Mouse (Mus musculus): ENCODE results near the gene Col13a1. TPM values are rescaled to one million over a fixed set of nuclear protein-coding genes. Genes with fewer than 3 reads are reported as not detected.

Col13a1 gene
- total RNA-seq (2023), result not detected

DNA sequence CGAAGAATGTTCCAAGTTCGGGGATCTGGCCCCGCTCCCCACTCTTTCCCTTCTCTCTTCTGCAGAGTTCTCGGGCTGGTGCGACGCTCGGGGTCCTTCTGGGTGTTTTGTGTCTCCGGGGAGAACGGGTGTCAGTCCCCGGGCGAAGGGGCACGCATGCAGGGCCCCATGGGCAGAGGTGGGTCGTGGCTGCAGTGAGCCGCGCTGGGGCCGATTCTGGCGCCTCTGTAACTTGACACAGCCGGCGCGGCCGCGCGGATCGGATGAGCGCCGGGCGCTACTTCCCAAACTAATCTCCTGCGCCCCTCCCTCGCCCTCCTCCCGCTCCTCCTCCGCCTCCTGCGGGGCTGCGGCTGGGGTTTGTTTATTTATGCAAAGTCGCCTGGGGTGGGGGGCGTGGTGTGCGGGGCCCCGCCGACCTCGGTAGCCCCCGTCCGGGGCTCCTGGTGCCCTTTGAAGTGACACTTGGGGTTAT lies at the start of gene Col13a1:
Gene Col13a1 (minus strand): TSS at position 243 of the 475 bp plus-strand sequence.

Other genes starting within 250 kb of the Col13a1 start
- not detected for gene H2afy2, start 195.0 kb downstream of the Col13a1 start, total RNA-seq (2023)
- gene Neurog3, start 154.0 kb upstream of the Col13a1 start, total RNA-seq (2023), result not detected
- 1 to 10 TPM; 3.6 to 4.0 TPM for gene Fam241b, start 164.8 kb upstream of the Col13a1 start, total RNA-seq (2023)